Mouse (Mus musculus): ENCODE measurements around the gene Thrb.

DNA sequence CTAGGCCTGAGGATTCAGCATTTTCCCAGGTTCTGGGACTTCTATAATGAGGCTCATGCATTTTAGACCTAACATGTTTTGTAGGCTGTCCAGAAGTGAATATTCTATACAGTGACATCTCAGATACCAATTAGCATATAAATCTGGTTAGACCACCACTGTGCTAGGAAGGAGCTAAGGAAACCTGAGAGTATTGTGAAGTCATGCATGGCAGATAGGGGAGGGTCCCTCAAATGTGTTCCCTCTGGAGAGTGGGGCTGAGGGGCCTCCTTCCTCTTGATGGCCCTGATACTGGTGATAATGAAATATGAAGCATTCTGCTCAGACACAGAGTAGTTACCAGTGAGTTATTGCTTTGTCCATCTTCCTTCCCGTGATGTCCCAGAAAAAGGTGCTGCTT, 91.8 kb downstream of the Thrb start:
- no peak for TF ChIP-seq POLR2A (IDR thresholded peaks at IDR 0.05; ENCODE audit: low read depth, low read length)
- TF ChIP-seq CTCF (IDR thresholded peaks at IDR 0.05; ENCODE audit: extremely low read depth, insufficient read depth, insufficient read length, insufficient replicate concordance): no peak
